Mouse (Mus musculus): Measurements from ENCODE around the gene Hoxc4. TPM values are rescaled to one million over a fixed set of nuclear protein-coding genes. Genes with fewer than 3 reads are reported as not detected.

Hoxc4 gene
- polyA plus RNA-seq, 1 experiment = 0.13 TPM

- Histone ChIP-seq H3K4me3 (ENCODE audit: extremely low read depth, insufficient read depth, insufficient read length) (no peak overlapping the region), H3K27ac (ENCODE audit: insufficient read depth, low read length) (no peak overlapping the region), H3K4me1 (ENCODE audit: control insufficient read depth, insufficient read depth, insufficient read length) (no peaks in the 10 kb centered on the region), H3K27me3 (ENCODE audit: control insufficient read depth, insufficient read depth, low read length) (peaks cover 28% of the 10 kb centered on the region), H3K36me3 (ENCODE audit: control insufficient read depth, insufficient read depth, low read length) (no peaks in the 10 kb centered on the region)
- TF ChIP-seq POLR2A (IDR thresholded peaks at IDR 0.05; ENCODE audit: low read depth, low read length) (no peak), CTCF (IDR thresholded peaks at IDR 0.05; ENCODE audit: extremely low read depth, insufficient read depth, insufficient read length, insufficient replicate concordance) (no peak)
- no peak for DNase-seq (ENCODE audit: low read depth in 1 of 2, low spot score in 2 of 2)
- 51% methylated on average over 5 of the region's 5 CpGs for WGBS
Observed at GRCm38 (mm10) chr15:102988078-102988477, 30.7 kb upstream of the Hoxc4 start.

GRCm38 (mm10) chr15:102990461-102991397 lies 28.0 kb upstream of the Hoxc4 start, which contains the start of gene Hoxc8:
Gene Hoxc8, plus strand, starts transcription at chr15:102990607.
- Histone ChIP-seq H3K4me3 (ENCODE audit: extremely low read depth, insufficient read depth, insufficient read length) (no peak within 1 kb of the TSS), H3K4me1 (ENCODE audit: control insufficient read depth, insufficient read depth, insufficient read length) (no peaks in the 10 kb centered on the region), H3K36me3 (ENCODE audit: control insufficient read depth, insufficient read depth, low read length) (no peaks in the 10 kb centered on the region), H3K27me3 (ENCODE audit: control insufficient read depth, insufficient read depth, low read length) (peaks cover 32% of the 10 kb centered on the region), H3K27ac (ENCODE audit: insufficient read depth, low read length) (no peak within 1 kb of the TSS)
- no peak for TF ChIP-seq CTCF (IDR thresholded peaks at IDR 0.05; ENCODE audit: extremely low read depth, insufficient read depth, insufficient read length, insufficient replicate concordance)
- TF ChIP-seq POLR2A (IDR thresholded peaks at IDR 0.05; ENCODE audit: low read depth, low read length) = no peak
- WGBS = 8% methylated on average over 67 of the region's 69 CpGs
- DNase-seq (ENCODE audit: low read depth in 1 of 2, low spot score in 2 of 2) = no peak

DNA sequence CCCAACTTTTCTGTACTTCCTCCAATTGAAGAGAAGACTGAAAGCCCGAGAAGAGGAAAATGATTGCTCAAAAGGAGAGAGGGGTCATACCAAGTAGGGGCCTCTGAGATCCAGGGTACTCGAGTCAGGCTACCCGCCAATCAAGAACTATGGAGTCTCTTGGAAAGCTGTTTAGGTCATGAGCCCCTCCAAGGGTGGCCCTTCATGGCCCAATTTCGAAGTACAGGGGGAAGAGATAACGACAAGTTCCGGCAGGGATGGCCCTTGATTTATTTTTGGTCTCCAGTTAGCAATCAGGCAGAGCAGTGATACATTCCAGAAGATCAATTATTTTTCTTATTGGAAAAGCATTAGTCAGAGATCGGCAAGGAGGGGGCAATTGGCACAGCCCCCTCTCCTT lies 27.0 kb upstream of the Hoxc4 start:
- Histone ChIP-seq H3K27me3 (ENCODE audit: control insufficient read depth, insufficient read depth, low read length) (peaks cover 33% of the 10 kb centered on the region), H3K4me1 (ENCODE audit: control insufficient read depth, insufficient read depth, insufficient read length) (no peaks in the 10 kb centered on the region), H3K36me3 (ENCODE audit: control insufficient read depth, insufficient read depth, low read length) (no peaks in the 10 kb centered on the region), H3K4me3 (ENCODE audit: extremely low read depth, insufficient read depth, insufficient read length) (no peak overlapping the region), H3K27ac (ENCODE audit: insufficient read depth, low read length) (no peak overlapping the region)
- no peak for DNase-seq (ENCODE audit: low read depth in 1 of 2, low spot score in 2 of 2)
- whole genome bisulfite sequencing = 5% methylated on average over 7 of the region's 7 CpGs
- TF ChIP-seq CTCF (IDR thresholded peaks at IDR 0.05; ENCODE audit: extremely low read depth, insufficient read depth, insufficient read length, insufficient replicate concordance) (no peak), POLR2A (IDR thresholded peaks at IDR 0.05; ENCODE audit: low read depth, low read length) (no peak)

GRCm38 (mm10) chr15:102992206-102992605 lies 26.5 kb upstream of the Hoxc4 start:
- H3K4me1 ChIP-seq (ENCODE audit: control insufficient read depth, insufficient read depth, insufficient read length) = no peaks in the 10 kb centered on the region
- H3K4me3 ChIP-seq (ENCODE audit: extremely low read depth, insufficient read depth, insufficient read length) = no peak overlapping the region
- H3K27ac ChIP-seq (ENCODE audit: insufficient read depth, low read length) = no peak overlapping the region
- TF ChIP-seq CTCF (IDR thresholded peaks at IDR 0.05; ENCODE audit: extremely low read depth, insufficient read depth, insufficient read length, insufficient replicate concordance) (no peak), POLR2A (IDR thresholded peaks at IDR 0.05; ENCODE audit: low read depth, low read length) (no peak)
- WGBS = 13% methylated on average over 11 of the region's 11 CpGs
- H3K27me3 ChIP-seq (ENCODE audit: control insufficient read depth, insufficient read depth, low read length) = peaks cover 34% of the 10 kb centered on the region
- DNase-seq (ENCODE audit: low read depth in 1 of 2, low spot score in 2 of 2) = no peak
- no peaks in the 10 kb centered on the region for H3K36me3 ChIP-seq (ENCODE audit: control insufficient read depth, insufficient read depth, low read length)

DNA sequence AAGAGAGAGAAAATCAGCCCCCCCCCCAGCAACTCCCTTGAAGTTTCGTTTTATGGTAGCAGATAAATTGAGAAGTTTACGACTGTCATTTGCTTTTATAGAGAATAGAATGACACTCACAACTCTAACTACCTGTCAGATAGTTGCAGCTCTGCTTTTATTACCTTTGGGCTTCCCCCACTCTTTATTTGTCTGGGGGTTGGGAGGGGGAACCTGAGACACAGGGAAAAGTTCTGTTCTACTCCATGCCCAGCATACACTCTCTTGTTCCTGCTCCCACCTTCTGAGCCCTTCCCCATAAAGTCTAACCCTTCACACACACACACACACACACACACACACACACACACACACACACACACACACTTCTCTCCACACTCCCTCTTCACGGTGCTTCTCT lies 25.9 kb upstream of the Hoxc4 start:
- no peak for DNase-seq (ENCODE audit: low read depth in 1 of 2, low spot score in 2 of 2)

DNA sequence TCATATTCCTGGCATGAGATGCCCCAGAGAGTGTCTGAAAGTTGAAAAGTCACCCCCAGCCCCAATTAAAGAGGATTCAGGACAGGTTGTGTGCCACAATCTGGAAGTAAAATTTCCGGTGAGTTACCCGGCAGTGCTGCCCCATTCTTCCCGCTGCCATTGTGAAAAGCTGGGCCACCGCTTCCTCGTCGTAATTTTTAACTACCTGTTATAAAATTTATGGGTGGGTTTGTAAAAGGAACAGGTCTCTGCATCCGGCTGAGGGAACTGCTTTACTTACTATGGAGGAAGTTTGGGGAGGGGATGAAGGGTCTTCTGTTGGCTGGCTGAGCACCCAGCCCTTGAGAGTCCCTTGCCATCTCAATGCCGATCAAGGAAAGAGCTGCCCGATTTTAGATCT lies 22.2 kb upstream of the Hoxc4 start:
- no peak for DNase-seq (ENCODE audit: low read depth in 1 of 2, low spot score in 2 of 2)
- 8% methylated on average over 9 of the region's 9 CpGs for WGBS

More for the DNA sequence above, 25.9 kb upstream of the Hoxc4 start:
- H3K36me3 ChIP-seq (ENCODE audit: control insufficient read depth, insufficient read depth, low read length) = no peaks in the 10 kb centered on the region
- H3K27ac ChIP-seq (ENCODE audit: insufficient read depth, low read length) = no peak overlapping the region
- 8% methylated on average over 3 of the region's 3 CpGs for WGBS
- TF ChIP-seq POLR2A (IDR thresholded peaks at IDR 0.05; ENCODE audit: low read depth, low read length) (no peak), CTCF (IDR thresholded peaks at IDR 0.05; ENCODE audit: extremely low read depth, insufficient read depth, insufficient read length, insufficient replicate concordance) (no peak)
- H3K27me3 ChIP-seq (ENCODE audit: control insufficient read depth, insufficient read depth, low read length) = peaks cover 38% of the 10 kb centered on the region
- H3K4me1 ChIP-seq (ENCODE audit: control insufficient read depth, insufficient read depth, insufficient read length) = no peaks in the 10 kb centered on the region
- H3K4me3 ChIP-seq (ENCODE audit: extremely low read depth, insufficient read depth, insufficient read length) = no peak overlapping the region

GRCm38 (mm10) chr15:102997431-102997830 lies 21.3 kb upstream of the Hoxc4 start:
- TF ChIP-seq CTCF (IDR thresholded peaks at IDR 0.05; ENCODE audit: extremely low read depth, insufficient read depth, insufficient read length, insufficient replicate concordance) (no peak), POLR2A (IDR thresholded peaks at IDR 0.05; ENCODE audit: low read depth, low read length) (no peak)
- no peak for DNase-seq (ENCODE audit: low read depth in 1 of 2, low spot score in 2 of 2)
- H3K4me1 ChIP-seq (ENCODE audit: control insufficient read depth, insufficient read depth, insufficient read length) = no peaks in the 10 kb centered on the region; the same call in 1 of the 2 replicates
- no peaks in the 10 kb centered on the region for H3K36me3 ChIP-seq (ENCODE audit: control insufficient read depth, insufficient read depth, low read length)
- no peak overlapping the region for H3K27ac ChIP-seq (ENCODE audit: insufficient read depth, low read length)
- 18% methylated on average over 3 of the region's 3 CpGs for WGBS
- H3K27me3 ChIP-seq (ENCODE audit: control insufficient read depth, insufficient read depth, low read length) = peaks cover 46% of the 10 kb centered on the region
- no peak overlapping the region for H3K4me3 ChIP-seq (ENCODE audit: extremely low read depth, insufficient read depth, insufficient read length)

More for the DNA sequence above, 22.2 kb upstream of the Hoxc4 start:
- no peak overlapping the region for H3K27ac ChIP-seq (ENCODE audit: insufficient read depth, low read length)
- peaks cover 50% of the 10 kb centered on the region for H3K27me3 ChIP-seq (ENCODE audit: control insufficient read depth, insufficient read depth, low read length)
- TF ChIP-seq CTCF (IDR thresholded peaks at IDR 0.05; ENCODE audit: extremely low read depth, insufficient read depth, insufficient read length, insufficient replicate concordance) (no peak), POLR2A (IDR thresholded peaks at IDR 0.05; ENCODE audit: low read depth, low read length) (no peak)
- H3K36me3 ChIP-seq (ENCODE audit: control insufficient read depth, insufficient read depth, low read length) = no peaks in the 10 kb centered on the region
- no peak overlapping the region for H3K4me3 ChIP-seq (ENCODE audit: extremely low read depth, insufficient read depth, insufficient read length)
- no peaks in the 10 kb centered on the region; the same call in 1 of the 2 replicates for H3K4me1 ChIP-seq (ENCODE audit: control insufficient read depth, insufficient read depth, insufficient read length)

All from spleen, adult 2 months (tissue).